Mouse (Mus musculus): ENCODE results near the gene Kctd12.

Gene Kctd12

DNA sequence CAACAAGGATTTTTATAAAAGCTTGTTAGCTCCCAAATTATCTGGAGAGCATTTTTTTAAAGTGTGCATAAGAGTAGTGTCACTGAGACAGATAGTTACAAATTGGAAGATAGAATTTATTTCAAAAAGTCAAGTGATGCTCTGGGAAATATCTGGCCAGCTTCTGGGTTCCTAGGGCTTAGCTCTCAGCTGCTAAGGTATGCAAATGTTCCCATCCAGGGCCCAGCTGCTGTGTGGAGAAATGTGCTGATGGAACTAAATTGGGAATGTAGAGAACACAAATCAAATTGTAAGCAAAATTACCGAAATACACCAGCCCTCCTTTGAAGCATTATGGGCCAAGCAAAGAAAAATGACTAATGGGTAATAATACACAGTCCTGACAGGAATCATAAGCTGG is 16.6 kb downstream of the Kctd12 start:
- no peak for DNase-seq (ENCODE audit: inconsistent age in 2 of 2, low spot score in 1 of 2)

DNA sequence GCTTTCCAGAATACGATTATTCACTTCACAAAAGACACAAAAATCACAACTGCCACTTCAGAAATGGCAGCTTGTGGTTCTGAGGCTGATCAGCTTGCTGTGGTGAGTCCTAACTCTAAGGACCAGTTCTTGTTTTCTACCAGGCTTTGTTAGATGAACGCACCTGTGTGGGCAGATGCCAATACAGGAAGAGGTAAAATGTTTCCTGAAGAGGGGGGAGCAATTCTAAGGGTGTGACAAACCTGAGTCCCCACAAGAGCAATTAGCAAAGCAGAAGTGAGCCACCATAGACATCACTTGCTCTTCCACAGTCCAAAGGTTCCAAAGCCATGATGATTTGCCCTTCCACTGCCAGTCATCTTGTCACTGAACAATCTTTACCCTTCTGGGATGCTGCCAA is 20.4 kb downstream of the Kctd12 start:
- no peak for DNase-seq (ENCODE audit: inconsistent age in 2 of 2, low spot score in 1 of 2)

DNA sequence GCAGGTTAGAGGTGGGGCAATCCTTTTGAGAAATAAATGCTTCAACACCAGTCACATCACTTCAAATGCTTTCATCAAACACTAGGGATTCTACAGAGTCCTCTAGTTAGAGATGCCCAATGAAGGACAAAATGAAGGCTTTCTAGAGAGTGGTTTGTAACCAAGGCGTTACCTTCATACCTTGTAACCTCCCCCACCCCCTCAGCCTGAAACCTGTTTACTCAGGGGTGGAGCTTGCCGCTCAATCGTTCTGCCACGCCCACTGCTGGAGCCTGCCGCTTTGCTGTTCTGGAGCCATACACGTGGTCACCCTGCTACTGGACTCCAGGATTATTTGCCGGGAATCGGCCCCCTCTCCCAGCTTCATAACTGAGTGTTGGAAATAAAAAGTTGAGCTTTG is 28.9 kb downstream of the Kctd12 start:
- DNase-seq (ENCODE audit: inconsistent age in 2 of 2, low spot score in 1 of 2): peak in 1 of 2 experiments; percentile 36

DNA sequence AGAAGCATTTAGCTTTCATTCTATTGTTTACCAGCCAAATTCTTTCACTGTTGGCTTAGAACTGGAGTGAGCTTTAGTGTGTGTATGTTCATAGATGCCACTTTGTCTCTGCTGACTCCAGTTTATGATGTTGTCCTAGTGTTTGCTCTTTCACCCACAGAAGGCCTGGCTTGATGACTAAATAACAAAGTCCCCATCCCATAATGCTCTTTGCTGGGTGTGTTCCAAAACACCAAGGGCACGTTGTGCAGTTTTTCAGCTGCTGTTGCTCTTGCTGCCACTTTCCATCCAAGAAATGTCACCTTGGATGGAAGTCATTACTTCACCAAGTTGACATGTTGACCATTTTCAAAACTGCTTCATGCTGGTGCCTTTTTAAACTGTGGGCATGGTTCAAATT is 30.5 kb downstream of the Kctd12 start:
- DNase-seq (ENCODE audit: inconsistent age in 2 of 2, low spot score in 1 of 2): peak; percentile 18 to 89

DNA sequence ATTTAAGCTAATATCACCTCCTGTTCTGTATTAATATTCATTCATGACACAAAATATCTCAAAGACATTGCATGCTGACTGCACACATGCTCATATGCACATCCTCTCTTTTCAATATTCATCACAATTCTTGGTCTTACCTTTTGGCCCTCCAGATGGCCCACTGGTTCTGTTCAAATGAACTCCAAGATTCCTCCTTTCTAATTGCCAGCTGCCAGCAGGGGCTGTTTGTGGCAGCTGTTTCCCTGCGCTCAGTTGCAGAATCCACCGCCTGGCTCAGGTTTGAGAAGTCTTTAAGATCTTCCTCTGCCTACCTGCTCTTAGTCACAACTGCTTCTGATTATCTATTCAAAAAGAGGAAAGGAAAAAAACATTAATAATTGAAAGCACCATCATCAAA is 34.6 kb downstream of the Kctd12 start:
- DNase-seq (ENCODE audit: inconsistent age in 2 of 2, low spot score in 1 of 2): no peak

DNA sequence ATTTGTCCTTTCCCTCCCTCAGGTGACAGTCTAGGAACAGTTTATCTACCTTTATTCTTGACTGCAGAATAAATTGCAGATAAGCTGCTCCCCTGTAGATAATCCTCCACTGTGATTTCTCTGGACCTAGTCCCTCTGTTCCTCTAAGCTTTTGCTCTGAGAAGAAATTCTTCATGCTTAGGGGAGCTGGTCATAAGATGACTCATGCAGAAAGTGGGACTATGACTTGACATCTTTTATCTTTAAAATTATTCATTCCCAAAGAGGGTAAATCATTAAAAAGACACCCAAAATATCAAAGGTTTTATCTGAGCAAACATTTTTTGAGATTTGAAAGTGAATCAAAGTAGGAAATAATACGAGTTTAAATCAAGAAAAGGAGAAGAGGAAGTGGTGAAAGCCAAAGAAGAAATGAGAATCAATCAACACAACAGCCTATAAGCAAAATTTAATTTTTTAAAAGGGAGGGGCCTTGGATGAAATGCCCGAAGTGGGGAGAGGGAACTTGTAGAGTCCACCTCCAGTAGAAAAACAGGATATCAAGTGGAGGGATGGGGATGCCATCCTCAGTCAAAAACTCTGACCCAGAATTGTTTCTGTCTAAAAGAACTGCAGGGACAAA is 40.1 kb downstream of the Kctd12 start:
- peak in 1 of 2 experiments; percentile 72 for DNase-seq (ENCODE audit: inconsistent age in 2 of 2, low spot score in 1 of 2)

DNA sequence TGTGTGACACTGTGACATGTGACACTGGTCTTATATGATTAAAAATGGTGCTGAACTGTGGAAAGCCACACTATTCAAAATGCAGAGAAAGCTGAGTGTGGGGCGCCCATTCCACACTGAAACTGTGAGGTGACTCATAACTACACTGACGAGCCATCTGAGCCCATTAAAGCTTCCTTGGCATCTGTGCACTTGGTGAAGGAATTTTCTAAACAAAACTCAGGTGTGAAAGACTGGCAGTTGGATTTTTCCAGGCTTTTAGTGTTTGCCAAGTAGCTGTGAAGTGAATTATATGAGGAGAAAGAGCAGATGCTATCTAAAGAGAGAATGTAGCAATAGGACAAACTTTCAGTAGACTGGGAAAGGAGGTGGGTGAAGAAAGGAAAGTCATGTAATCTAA is 47.6 kb downstream of the Kctd12 start:
- DNase-seq (ENCODE audit: inconsistent age in 2 of 2, low spot score in 1 of 2): no peak

DNA sequence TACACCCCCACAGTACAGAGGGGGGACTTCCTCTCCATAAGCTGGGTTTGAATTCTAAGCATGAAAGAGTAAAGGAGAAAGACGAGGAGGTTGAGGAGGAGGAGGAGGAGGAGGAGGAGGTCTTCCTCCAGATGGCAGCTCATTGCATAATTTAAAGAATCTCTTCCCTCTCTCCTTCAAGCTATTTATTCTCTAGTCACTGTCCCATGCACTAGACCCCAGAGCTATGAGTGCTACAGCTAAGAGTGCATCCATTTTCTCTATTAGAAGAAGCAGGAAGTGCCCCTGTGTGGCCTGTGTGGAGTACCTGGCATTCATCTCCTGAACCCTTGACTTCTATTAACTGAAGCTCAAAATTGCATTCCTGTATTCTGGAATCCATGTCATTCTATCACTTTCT is 51.5 kb downstream of the Kctd12 start:
- DNase-seq (ENCODE audit: inconsistent age in 2 of 2, low spot score in 1 of 2): no peak

DNA sequence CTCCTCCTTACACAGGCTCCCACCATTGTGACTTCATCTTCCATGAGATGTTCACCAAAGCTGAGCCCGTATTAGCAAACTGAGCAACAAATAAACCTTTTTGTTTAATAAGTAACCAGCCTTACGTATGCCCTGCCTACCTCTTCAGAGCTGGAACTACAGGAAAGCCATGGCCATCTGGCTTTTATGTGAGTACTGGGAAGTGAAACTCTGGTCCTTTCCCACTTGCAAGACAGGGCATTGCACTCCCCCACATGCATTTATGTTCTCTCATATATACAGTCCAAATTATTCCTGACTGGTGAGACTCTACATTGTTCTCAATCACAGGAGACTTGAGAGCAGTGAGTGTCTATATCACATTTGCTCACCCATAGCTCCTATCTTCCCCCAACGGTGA is 52.9 kb downstream of the Kctd12 start:
- no peak for DNase-seq (ENCODE audit: inconsistent age in 2 of 2, low spot score in 1 of 2)

DNA sequence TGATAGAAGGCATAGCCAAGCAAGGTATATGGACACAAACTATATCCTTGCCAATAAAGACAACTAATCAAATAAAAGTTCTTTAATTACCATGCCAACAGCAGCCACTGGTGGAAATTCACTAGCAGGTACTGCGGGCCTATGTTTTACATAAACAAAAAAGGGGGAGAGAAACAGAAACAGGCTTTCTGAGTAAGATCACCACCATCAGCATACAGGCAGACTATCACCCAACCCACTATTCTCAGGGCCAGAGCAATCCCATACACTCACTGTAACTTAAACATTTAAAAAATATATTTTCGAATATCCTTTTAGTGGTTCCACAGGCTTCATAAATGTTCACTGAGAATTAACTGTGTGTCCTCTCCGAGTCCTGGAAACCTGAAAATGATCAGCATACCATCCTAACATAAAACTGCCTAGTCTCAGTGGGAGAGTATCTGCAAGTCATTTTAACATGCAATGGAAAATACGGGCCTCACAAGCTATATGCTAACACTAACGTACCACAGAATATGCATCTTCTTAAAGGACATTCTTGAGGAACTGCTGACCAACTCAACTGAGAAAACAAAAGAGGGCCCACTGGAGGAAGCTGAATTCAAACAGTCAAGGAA is 54.5 kb downstream of the Kctd12 start:
- DNase-seq (ENCODE audit: inconsistent age in 2 of 2, low spot score in 1 of 2): no peak
